Mouse (Mus musculus) kidney, embryonic 15.5 days (tissue): ENCODE measurements at regions not wholly inside any gene's neighbourhood (a gene's known extent, or its start where the extent isn't known, plus 50 kb on each side); places are given as distances from the start of the nearest gene placed in this dataset.

ENCODE experiments used
- ATAC-seq: fragments of 200-750 bp; cut with Nextera tagmentation; replicated peaks from 2 replicates; pipeline ENCODE4 v1.8.0; 2017; ENCODE audit warnings: moderate TSS enrichment; ENCODE audit not compliant: low FRiP score
- H3K27ac ChIP-seq: fragments of 300-500 bp; sonication (generic); 2 replicates; pipeline ENCODE4 v1.5.1; 2015; ENCODE audit warnings: mild to moderate bottlenecking, inconsistent platforms
- H3K27me3 ChIP-seq: fragments of 300-500 bp; sonication (generic); 2 replicates; pipeline ENCODE4 v1.6.1; 2015; ENCODE audit warnings: inconsistent platforms
- H3K36me3 ChIP-seq: fragments of 300-500 bp; sonication (generic); 2 replicates; pipeline ENCODE4 v1.6.1; 2015; ENCODE audit warnings: inconsistent platforms
- H3K4me1 ChIP-seq: fragments of 300-500 bp; sonication (generic); 2 replicates; pipeline ENCODE4 v1.6.1; 2015; ENCODE audit warnings: inconsistent platforms
- H3K4me2 ChIP-seq: fragments of 300-500 bp; sonication (generic); 2 replicates; pipeline ENCODE4 v1.6.1; 2015; ENCODE audit warnings: moderate library complexity, mild to moderate bottlenecking, inconsistent platforms
- H3K4me3 ChIP-seq: fragments of 300-500 bp; sonication (generic); replicated peaks from 2 replicates; pipeline ENCODE4 v1.5.1; 2015; ENCODE audit warnings: mild to moderate bottlenecking, inconsistent platforms
- H3K9ac ChIP-seq: fragments of 300-500 bp; sonication (generic); 2 replicates; pipeline ENCODE4 v1.6.1; 2015; ENCODE audit warnings: mild to moderate bottlenecking, inconsistent platforms
- H3K9me3 ChIP-seq: fragments of 300-500 bp; sonication (generic); replicated peaks from 2 replicates; pipeline ENCODE4 v1.6.1; 2016; ENCODE audit warnings: inconsistent platforms
- WGBS: fragments of 180-500 bp; shearing (Covaris S2); methylation state at CpG from one replicate; pipeline ENCODE4 v1.1.7; 2015; ENCODE audit warnings: mixed read lengths; 5-methylcytosine and 5-hydroxymethylcytosine counted together

DNA sequence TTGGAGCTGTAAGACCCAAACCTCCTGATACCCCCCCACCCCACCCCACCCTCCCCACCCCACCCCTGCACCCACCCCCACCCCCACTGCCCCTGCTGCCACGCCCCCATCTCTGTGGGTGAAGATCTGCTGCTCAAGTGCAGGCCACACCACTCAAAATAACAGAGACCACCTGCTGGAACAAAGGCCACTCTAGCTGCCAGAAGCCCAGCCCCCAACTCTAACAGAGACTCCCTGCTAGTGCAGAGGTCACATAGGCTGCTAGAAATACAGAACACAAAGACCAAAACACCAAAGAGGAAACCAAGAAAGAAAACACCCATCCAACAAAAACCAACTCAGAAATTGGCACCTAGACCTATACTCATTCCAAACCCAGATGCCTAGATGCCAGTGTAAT, 58.9 kb downstream of the Olfr267 start:
- Histone ChIP-seq H3K27ac (no peak overlapping the region), H3K36me3 (no peaks in the 10 kb centered on the region), H3K9ac (no peak overlapping the region), H3K27me3 (no peaks in the 10 kb centered on the region), H3K9me3 (no peaks in the 10 kb centered on the region), H3K4me2 (no peak overlapping the region), H3K4me1 (no peaks in the 10 kb centered on the region), H3K4me3 (no peak overlapping the region)
- no peak for ATAC-seq
- 13% methylated on average over 1 of the region's 1 CpGs for WGBS

DNA sequence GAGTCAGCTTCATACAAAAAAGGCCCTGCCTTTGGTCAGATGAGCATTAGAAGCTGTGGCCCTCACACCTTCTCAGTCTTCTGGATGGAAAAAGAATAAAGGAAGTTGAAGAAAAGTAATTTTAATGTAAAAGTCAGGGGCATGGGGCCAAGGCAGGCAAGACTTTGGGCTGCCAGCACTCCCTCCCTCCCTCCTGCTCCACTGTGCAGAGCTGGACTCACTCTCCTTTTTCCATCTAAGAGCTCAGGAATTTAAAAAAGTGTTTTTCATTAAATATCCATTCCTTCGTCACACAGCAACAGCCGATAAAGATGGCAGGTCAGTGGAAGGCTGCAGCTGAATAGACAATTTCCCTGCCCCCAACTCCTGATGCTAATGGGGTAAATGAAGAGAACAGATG, 61.1 kb downstream of the Olfr267 start:
- no peak overlapping the region for H3K4me3 ChIP-seq
- H3K4me1 ChIP-seq, result peaks cover 5% of the 10 kb centered on the region; the same call in 1 of the 2 replicates
- no peak overlapping the region for H3K4me2 ChIP-seq
- 66% methylated on average over 2 of the region's 2 CpGs for WGBS
- H3K27ac ChIP-seq, result no peak overlapping the region
- no peak overlapping the region for H3K9ac ChIP-seq
- H3K9me3 ChIP-seq, result no peaks in the 10 kb centered on the region
- no peaks in the 10 kb centered on the region for H3K27me3 ChIP-seq
- ATAC-seq, result no peak
- no peaks in the 10 kb centered on the region for H3K36me3 ChIP-seq

DNA sequence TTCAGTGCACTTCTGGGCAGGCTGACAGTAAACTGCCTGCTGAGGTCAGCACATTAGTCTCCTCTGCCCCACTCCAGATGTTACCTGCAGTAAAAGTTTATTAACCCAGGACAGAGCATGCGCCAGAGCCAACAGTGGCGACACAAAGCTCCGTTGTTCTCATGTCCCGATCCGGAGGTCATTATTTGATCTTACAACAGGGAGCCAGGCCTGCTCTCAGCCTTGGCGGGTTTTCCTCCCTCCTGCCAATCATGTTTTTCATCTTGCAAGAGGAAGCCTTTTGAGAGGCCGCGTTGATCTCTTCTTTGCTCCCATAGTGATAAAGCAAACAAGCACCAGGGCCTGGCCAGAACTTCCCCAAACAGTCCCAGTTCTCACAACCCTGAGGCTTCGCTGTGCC, 64.7 kb downstream of the Olfr267 start:
- Histone ChIP-seq H3K27me3 (no peaks in the 10 kb centered on the region), H3K9ac (no peak overlapping the region), H3K4me3 (no peak overlapping the region), H3K9me3 (no peaks in the 10 kb centered on the region), H3K36me3 (no peaks in the 10 kb centered on the region), H3K4me2 (no peak overlapping the region), H3K4me1 (peaks cover 5% of the 10 kb centered on the region; the same call in 1 of the 2 replicates), H3K27ac (no peak overlapping the region)
- WGBS, result 32% methylated on average over 9 of the region's 9 CpGs
- 0 out of 2 replicates have a peak, but pooled peaks have one; percentile 18 for ATAC-seq

DNA sequence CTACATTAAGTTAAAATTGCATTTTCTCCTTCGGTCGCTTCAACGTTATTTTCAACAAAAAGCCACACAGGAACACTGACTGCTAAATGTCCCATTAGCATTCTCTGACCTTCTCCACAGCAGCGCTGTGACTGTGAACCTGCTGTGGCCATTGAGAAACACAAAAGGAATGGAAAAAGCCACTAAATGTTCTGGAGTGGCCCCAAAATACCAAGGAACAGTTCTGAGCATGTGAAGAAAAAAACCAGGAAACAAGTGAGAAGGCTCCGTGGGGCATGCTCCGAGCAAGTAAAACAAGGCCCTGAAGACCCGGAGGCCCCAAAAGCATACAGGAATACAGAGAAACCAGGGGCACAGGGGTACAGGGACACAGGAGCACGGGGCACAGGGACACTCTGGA, 66.8 kb downstream of the Olfr267 start:
- no peak for ATAC-seq
- no peaks in the 10 kb centered on the region for H3K36me3 ChIP-seq
- H3K4me2 ChIP-seq, result no peak overlapping the region
- H3K4me1 ChIP-seq, result peaks cover 5% of the 10 kb centered on the region; the same call in 1 of the 2 replicates
- no peak overlapping the region for H3K4me3 ChIP-seq
- H3K9ac ChIP-seq, result no peak overlapping the region
- H3K9me3 ChIP-seq, result no peaks in the 10 kb centered on the region
- no peaks in the 10 kb centered on the region for H3K27me3 ChIP-seq
- H3K27ac ChIP-seq, result no peak overlapping the region
- WGBS, result 88% methylated on average over 8 of the region's 8 CpGs

DNA sequence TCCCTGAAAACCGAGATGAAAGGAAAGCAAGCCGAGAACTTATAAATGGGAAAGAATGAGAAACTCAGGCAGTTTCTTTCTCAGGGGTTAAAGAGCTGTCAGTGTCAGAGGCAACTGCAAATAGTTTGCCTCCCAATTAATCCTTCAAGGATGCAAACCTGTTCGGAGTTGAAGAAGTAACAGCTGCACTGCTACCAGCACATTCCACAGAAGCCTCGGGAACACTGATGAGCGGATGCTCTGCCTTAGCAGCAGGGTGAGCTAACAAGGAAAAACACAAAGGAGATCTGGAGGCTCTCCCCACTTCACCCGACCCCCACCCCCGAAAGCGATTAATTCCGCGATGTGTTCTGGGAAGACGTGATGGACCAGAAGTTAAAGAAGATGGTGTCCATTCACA, 71.1 kb downstream of the Olfr267 start:
- Histone ChIP-seq H3K9me3 (no peaks in the 10 kb centered on the region), H3K4me3 (no peak overlapping the region), H3K27ac (no peak overlapping the region), H3K27me3 (no peaks in the 10 kb centered on the region), H3K9ac (no peak overlapping the region), H3K36me3 (no peaks in the 10 kb centered on the region), H3K4me2 (no peak overlapping the region), H3K4me1 (0 out of 2 replicates have a peak, but pooled peaks cover 6% of the 10 kb centered on the region)
- WGBS, result 48% methylated on average over 11 of the region's 11 CpGs
- no peak for ATAC-seq

DNA sequence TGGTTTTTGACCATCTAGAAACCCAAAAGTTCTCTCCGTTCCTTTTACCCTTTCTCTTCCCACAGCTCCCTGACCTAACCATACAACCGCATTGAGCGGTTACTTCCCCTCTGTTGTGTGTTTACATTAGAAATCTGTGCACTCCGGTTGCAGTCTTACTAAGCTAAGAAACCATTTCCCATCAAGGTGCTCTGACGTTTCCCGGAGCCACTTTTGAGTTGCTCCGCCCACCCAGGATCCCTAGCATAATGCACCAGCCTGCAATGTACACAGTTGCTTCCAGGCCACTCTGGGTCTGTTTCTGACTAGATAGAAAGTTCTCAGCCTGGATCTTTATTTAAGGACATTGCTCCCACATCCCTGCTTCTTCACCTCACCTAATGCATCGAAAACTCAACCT, 71.7 kb downstream of the Olfr267 start:
- Histone ChIP-seq H3K27ac (no peak overlapping the region), H3K9me3 (no peaks in the 10 kb centered on the region), H3K36me3 (no peaks in the 10 kb centered on the region), H3K4me3 (no peak overlapping the region), H3K4me1 (0 out of 2 replicates have a peak, but pooled peaks cover 6% of the 10 kb centered on the region), H3K27me3 (no peaks in the 10 kb centered on the region), H3K9ac (no peak overlapping the region), H3K4me2 (no peak overlapping the region)
- 83% methylated on average over 8 of the region's 8 CpGs for WGBS
- no peak for ATAC-seq

DNA sequence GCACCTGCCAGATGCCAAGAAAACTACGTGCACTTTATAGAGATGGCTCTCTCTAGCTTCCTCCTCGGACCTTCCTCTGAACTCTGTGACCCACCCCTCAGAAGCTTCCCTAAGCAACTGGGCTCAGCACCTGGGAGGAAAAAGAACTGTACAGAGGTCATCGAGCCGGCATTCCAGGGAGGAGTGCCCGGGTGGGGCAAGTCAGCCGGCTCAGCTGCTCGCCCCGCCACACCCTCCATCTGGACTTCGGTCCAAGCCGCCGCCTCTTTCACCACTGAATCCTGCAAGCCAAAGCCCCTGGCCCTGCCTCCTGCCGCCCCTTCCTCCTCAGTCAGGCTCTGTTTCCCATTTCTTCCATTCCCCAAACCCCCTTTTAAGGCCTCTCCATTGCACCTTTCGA, 73.3 kb downstream of the Olfr267 start:
- 33% methylated on average over 13 of the region's 13 CpGs for WGBS
- Histone ChIP-seq H3K27ac (no peak overlapping the region), H3K36me3 (no peaks in the 10 kb centered on the region), H3K27me3 (no peaks in the 10 kb centered on the region), H3K4me1 (0 out of 2 replicates have a peak, but pooled peaks cover 6% of the 10 kb centered on the region), H3K9me3 (no peaks in the 10 kb centered on the region), H3K9ac (no peak overlapping the region), H3K4me3 (no peak overlapping the region), H3K4me2 (no peak overlapping the region)
- no peak for ATAC-seq

DNA sequence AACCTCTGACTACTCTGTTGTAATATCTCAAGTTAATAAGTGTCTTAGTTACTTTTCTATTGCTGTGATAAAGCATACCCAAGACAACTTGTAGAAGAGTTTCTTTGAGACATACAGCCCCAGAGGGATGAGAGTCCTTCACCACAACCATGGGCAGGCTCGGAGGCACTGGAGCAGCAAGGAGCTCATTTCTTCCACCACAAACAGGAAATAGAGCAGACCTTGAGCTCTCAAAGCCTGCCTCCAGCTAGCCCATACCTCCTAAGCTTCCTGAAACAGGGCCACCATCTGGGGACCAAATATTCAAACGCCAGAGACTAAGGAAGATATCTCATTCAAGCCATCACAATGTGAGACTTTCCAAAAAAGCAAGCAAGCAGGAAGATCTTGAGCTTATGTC, 74.6 kb downstream of the Olfr267 start:
- ATAC-seq, result no peak
- WGBS, result 73% methylated on average over 2 of the region's 2 CpGs

DNA sequence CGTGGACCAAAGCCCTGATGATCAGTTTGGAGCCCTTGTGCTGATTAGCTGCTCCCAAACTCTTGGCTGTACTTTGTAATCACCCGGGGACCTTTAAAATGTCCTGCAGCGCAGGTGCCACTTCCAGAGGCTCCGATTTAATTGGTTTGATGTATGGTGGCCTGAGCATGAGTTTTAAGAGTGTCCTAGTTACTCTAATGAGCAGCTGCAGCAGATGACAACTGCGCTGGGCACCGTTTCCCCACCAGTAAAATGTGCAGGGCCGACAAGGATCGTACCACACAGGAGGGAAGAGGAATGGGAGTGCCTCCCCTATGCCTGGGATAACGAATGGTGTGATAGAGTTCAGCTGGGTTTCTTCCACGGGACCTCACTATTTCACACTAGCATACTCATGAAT, 75.3 kb downstream of the Olfr267 start:
- H3K4me3 ChIP-seq, result no peak overlapping the region
- no peaks in the 10 kb centered on the region for H3K36me3 ChIP-seq
- H3K27me3 ChIP-seq, result no peaks in the 10 kb centered on the region
- H3K9me3 ChIP-seq, result no peaks in the 10 kb centered on the region; the same call in 1 of the 2 replicates
- no peak overlapping the region for H3K27ac ChIP-seq
- 0 out of 2 replicates have a peak, but pooled peaks cover 6% of the 10 kb centered on the region for H3K4me1 ChIP-seq
- no peak overlapping the region for H3K9ac ChIP-seq
- no peak overlapping the region for H3K4me2 ChIP-seq
- 75% methylated on average over 10 of the region's 10 CpGs for WGBS
- no peak for ATAC-seq

More for the DNA sequence above, 74.6 kb downstream of the Olfr267 start:
- no peaks in the 10 kb centered on the region; the same call in 1 of the 2 replicates for H3K9me3 ChIP-seq
- no peak overlapping the region for H3K9ac ChIP-seq
- H3K27ac ChIP-seq, result no peak overlapping the region
- 0 out of 2 replicates have a peak, but pooled peaks cover 6% of the 10 kb centered on the region for H3K4me1 ChIP-seq
- no peaks in the 10 kb centered on the region for H3K27me3 ChIP-seq
- no peaks in the 10 kb centered on the region for H3K36me3 ChIP-seq
- H3K4me2 ChIP-seq, result no peak overlapping the region
- H3K4me3 ChIP-seq, result no peak overlapping the region

DNA sequence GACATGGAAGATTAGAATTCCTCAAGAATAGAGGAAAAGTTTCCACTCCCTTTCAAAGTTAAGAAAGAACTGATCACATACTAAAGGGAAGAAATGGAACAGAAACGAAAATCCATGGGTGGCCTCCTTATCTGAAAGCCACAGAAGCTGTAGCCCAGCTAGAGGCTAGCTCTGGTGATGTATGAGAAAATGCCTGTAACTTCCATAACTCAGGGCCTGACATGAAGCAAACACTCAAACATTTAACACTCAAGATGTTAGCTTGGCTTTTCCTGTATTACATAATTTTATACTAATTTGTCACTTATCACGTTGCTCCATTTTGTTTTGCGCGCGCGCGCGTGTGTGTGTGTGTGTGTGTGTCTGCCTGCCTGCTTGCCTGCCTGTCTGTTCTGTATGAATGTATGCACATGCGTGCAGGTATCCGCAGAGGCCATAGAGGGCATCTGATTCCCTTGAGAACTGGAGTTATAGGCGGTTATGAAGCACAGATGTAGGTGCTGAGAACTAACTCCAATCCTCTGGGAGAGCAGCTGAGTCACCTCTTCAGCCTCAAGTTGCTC, 88.2 kb downstream of the Olfr267 start:
- Histone ChIP-seq H3K4me3 (no peak overlapping the region), H3K4me2 (no peak overlapping the region), H3K9me3 (no peaks in the 10 kb centered on the region), H3K9ac (no peak overlapping the region), H3K4me1 (no peaks in the 10 kb centered on the region), H3K27me3 (no peaks in the 10 kb centered on the region), H3K36me3 (no peaks in the 10 kb centered on the region), H3K27ac (no peak overlapping the region)
- no peak for ATAC-seq
- WGBS, result 86% methylated on average over 11 of the region's 11 CpGs

DNA sequence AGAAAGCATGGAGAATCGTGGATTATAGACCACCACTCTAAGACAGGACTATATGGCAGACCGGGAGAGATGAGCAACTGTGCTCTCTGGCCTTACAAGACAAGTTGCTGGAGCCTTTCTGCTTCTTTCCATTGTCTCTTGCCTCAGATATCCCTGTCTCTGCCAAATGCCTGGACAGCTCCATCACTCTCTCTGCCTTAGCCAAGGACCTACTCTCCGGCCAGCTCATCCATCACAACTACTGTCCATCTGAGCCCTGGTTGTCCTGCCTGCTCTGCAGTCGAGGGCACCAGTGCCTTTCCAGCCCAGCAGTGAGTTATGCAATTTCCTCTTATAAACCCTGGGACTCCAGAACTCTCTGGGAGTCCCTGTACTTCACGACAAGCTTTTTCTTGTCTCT, 88.7 kb downstream of the Olfr267 start:
- Histone ChIP-seq H3K4me2 (no peak overlapping the region), H3K4me1 (no peaks in the 10 kb centered on the region), H3K27me3 (no peaks in the 10 kb centered on the region), H3K9me3 (no peaks in the 10 kb centered on the region), H3K9ac (no peak overlapping the region), H3K27ac (no peak overlapping the region), H3K36me3 (no peaks in the 10 kb centered on the region), H3K4me3 (no peak overlapping the region)
- no peak for ATAC-seq
- WGBS, result 71% methylated on average over 5 of the region's 5 CpGs

DNA sequence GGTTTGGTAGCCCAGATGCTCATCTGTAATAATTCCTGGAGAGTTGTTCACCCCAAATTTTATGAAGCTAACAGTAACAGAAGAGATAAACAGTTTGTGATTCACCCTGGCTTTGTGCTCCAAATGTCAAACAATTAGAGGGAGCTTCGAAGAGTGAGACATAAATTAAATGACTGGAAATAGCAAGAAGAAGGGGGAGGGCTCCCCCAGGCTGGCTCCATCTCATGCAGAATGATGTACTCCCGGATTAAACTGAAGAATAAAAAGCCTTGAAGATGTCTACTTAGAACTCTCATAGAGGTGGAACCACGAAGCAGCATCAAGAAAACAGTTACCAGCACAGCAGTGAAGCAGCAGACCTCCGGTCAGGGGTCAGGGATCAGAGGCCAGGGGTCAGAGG, 90.8 kb downstream of the Olfr267 start:
- Histone ChIP-seq H3K36me3 (no peaks in the 10 kb centered on the region), H3K27me3 (no peaks in the 10 kb centered on the region), H3K9me3 (no peaks in the 10 kb centered on the region), H3K9ac (no peak overlapping the region), H3K4me3 (no peak overlapping the region), H3K4me1 (no peaks in the 10 kb centered on the region), H3K27ac (no peak overlapping the region), H3K4me2 (no peak overlapping the region)
- no peak for ATAC-seq
- WGBS, result 65% methylated on average over 4 of the region's 4 CpGs

DNA sequence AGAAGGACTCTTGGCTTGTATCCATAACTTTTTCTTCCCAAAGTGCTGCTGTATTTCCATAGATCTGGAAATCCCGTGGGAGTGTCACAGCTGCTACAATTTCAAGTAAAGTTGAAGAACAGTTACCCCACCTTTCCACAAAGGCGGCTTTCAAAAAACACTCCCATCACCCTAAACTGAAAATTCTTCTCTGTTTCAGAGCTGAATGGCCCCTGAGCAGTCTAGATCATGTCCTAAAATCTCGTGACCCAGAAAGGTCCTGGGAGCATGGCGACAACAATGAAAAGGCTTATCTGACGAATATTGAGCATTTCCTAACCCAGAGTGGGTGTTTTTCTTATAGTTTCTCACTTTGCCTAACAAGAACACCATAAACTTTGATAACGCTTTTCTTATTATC, 92.2 kb downstream of the Olfr267 start:
- WGBS, result 67% methylated on average over 6 of the region's 6 CpGs
- no peaks in the 10 kb centered on the region for H3K27me3 ChIP-seq
- no peak for ATAC-seq
- no peak overlapping the region for H3K27ac ChIP-seq
- no peaks in the 10 kb centered on the region for H3K9me3 ChIP-seq
- no peak overlapping the region for H3K4me2 ChIP-seq
- no peaks in the 10 kb centered on the region for H3K4me1 ChIP-seq
- H3K36me3 ChIP-seq, result no peaks in the 10 kb centered on the region
- no peak overlapping the region for H3K4me3 ChIP-seq
- no peak overlapping the region for H3K9ac ChIP-seq
